Mouse (Mus musculus): ENCODE results near the gene Mrgprf. TPM values are rescaled to one million over a fixed set of nuclear protein-coding genes. Genes with fewer than 3 reads are reported as not detected.

Gene Mrgprf
- polyA plus RNA-seq, 1 experiment, result 4.7 TPM

GRCm38 (mm10) chr7:145340248-145340904, 39.7 kb downstream of the Mrgprf start:
- DNase-seq (ENCODE audit: low read depth), result peak; percentile 51
- TF ChIP-seq CTCF (IDR thresholded peaks at IDR 0.05; ENCODE audit: borderline replicate concordance, extremely low read depth, insufficient read depth, insufficient read length), result no peak
- no peak for TF ChIP-seq POLR2A (IDR thresholded peaks at IDR 0.05; ENCODE audit: borderline replicate concordance, extremely low read depth, insufficient read depth, insufficient read length, poor library complexity, severe bottlenecking)

Other genes with a start within 250 kb of the Mrgprf start
- gene 1810010D01Rik, start 92.7 kb upstream of the Mrgprf start, polyA plus RNA-seq (2012; rRNA removed), result 1.2 and 1.6 TPM in 2 replicates
- 10.5 and 13.4 TPM in 2 replicates for gene Tpcn2, start 16.8 kb upstream of the Mrgprf start, polyA plus RNA-seq (2012; rRNA removed)
- not detected in 2 replicates for gene Mrgprd, start 14.0 kb downstream of the Mrgprf start, polyA plus RNA-seq (2012; rRNA removed)

All from brain, embryonic 14.5 days (tissue).